Mouse (Mus musculus) cerebellum, postnatal 10 days (tissue): ENCODE results near the gene Aloxe3.
A peak's percentile ranks its signal among the peaks of the same experiment; 100 is the strongest.

Experiments used
- DNase-seq, 2 experiments: peaks; one replicate each; pipeline ENCODE4 v3.0.0; 2021; ENCODE audit warnings: mixed read lengths in 2 of 2

The Aloxe3 gene

GRCm38 (mm10) chr11:69109032-69109900, 16.4 kb upstream of the Aloxe3 start:
- no peak for DNase-seq

GRCm38 (mm10) chr11:69110319-69111046, 15.2 kb upstream of the Aloxe3 start:
- DNase-seq = peak; percentile 97 to 99

GRCm38 (mm10) chr11:69111051-69111810, 14.5 kb upstream of the Aloxe3 start:
- DNase-seq = no peak

- no peak for DNase-seq
Measured at GRCm38 (mm10) chr11:69111865-69112264, 13.8 kb upstream of the Aloxe3 start.

GRCm38 (mm10) chr11:69114018-69114417, 11.7 kb upstream of the Aloxe3 start:
- no peak for DNase-seq

GRCm38 (mm10) chr11:69114621-69115020, 11.1 kb upstream of the Aloxe3 start:
- no peak for DNase-seq

GRCm38 (mm10) chr11:69116843-69117242, 8.9 kb upstream of the Aloxe3 start:
- peak in 1 of 2 experiments; percentile 37 for DNase-seq

GRCm38 (mm10) chr11:69117737-69118695, 7.7 kb upstream of the Aloxe3 start:
- DNase-seq = peak; percentile 77 to 78

GRCm38 (mm10) chr11:69118765-69119164, 6.9 kb upstream of the Aloxe3 start:
- peak; percentile 93 to 96 for DNase-seq

GRCm38 (mm10) chr11:69119446-69120155, 6.1 kb upstream of the Aloxe3 start:
- DNase-seq = no peak

GRCm38 (mm10) chr11:69120221-69121000, 5.3 kb upstream of the Aloxe3 start, which contains the start of gene Hes7:
Gene Hes7, plus strand, starts transcription at chr11:69120404.
- peak; percentile 38 to 44 for DNase-seq

GRCm38 (mm10) chr11:69121001-69121740, 4.5 kb upstream of the Aloxe3 start:
- DNase-seq = peak; percentile 41 to 53

- peak; percentile 73 to 76 for DNase-seq
Measured at GRCm38 (mm10) chr11:69121741-69122335, 3.9 kb upstream of the Aloxe3 start.

GRCm38 (mm10) chr11:69122336-69122951, 3.3 kb upstream of the Aloxe3 start, which contains the start of gene 9130213A22Rik:
Gene 9130213A22Rik, minus strand, starts transcription at chr11:69122589.
- DNase-seq = peak; percentile 92 to 95

- DNase-seq = peak; percentile 95 to 96
Measured at GRCm38 (mm10) chr11:69123056-69123692, 2.5 kb upstream of the Aloxe3 start.

- DNase-seq = peak; percentile 94 to 95
Measured at GRCm38 (mm10) chr11:69123693-69124497, 1.8 kb upstream of the Aloxe3 start.

- peak; percentile 80 to 87 for DNase-seq
Measured at GRCm38 (mm10) chr11:69124498-69124847, 1.2 kb upstream of the Aloxe3 start.
